Mouse (Mus musculus): ENCODE results near the gene Tnip1.

DNA sequence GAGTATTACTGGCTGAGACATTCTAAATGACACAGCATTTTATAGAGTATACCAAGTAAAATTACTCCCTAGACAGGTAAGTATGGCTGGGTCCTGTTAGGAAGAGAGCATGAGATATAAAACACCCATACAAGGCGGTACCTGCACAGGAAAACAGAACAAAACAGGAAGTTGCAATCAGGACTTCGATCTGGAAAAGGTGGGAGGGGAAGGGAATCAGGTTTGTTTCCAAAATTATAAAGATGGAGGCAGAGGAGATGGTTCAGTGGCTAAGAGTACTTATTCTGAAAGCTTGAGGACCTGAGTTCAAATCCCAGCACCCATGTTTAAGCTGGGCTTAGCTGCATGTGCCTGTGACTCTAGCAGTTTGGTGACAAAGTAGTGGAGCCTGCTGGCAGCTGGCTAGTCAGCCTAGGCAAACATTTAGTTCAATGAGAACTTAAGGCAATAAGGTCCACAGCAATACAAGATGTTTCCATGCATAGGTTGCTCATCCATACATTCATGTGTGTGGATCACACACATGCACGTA is 94.7 kb downstream of the Tnip1 start:
- TF ChIP-seq POLR2A (IDR thresholded peaks at IDR 0.05; ENCODE audit: low read depth, low read length) (no peak), CTCF (conservative IDR thresholded peaks at IDR 0.05; ENCODE audit: insufficient read depth, insufficient read length, low read depth, low read length) (no peak)
